9 mouse cellular contexts compared by ENCODE assay signal in the genomic region with DNA sequence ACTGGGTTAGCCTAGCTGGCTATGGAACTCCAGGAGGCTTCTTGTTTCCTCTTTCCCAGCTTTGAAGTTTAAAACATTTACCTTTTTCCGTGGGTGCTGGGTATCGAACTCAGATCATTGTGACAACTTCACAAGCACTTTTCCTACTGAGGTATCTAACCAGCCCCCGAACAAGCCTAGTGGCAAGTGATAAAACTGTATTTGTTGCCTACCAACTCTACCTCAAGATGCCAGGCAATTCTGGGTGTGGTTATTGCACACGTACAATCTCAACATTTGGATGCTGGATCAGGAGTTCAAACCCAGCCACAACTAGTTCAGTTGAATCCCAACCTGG. TPM values are rescaled to one million over a fixed set of nuclear protein-coding genes. Genes with fewer than 3 reads are reported as not detected.
DNase-seq lines count a peak whose midpoint lies in the region; ATAC-seq and TF ChIP-seq lines count a peak whose summit lies in the region.
"Had no signal": no experiment of that assay in that cellular context is flagged by ENCODE, and none has a peak within 500 bp of the region (broad histone marks: within the 10 kb centered on the region; RNA-seq: fewer than 3 reads in every experiment).

No protein-coding gene starts in this region.

- no peak for TF ChIP-seq CTCF in liver, adult 2 months (IDR thresholded peaks at IDR 0.05; ENCODE audit: low read depth, low read length)

- no peak overlapping the region for H3K4me3 ChIP-seq in liver, adult 2 months (ENCODE audit: insufficient read depth, low read depth, low read length)
- no peak overlapping the region; the same call in 1 of the 2 replicates for H3K4me3 ChIP-seq in hindbrain, embryonic 13.5 days
- no peak overlapping the region for H3K4me3 ChIP-seq in midbrain, embryonic 15.5 days

- WGBS in liver, adult 2 months = 66% methylated on average over 4 of the region's 4 CpGs
- WGBS in hindbrain, embryonic 13.5 days = 93% methylated on average over 4 of the region's 4 CpGs
- WGBS in midbrain, embryonic 15.5 days = 92% methylated on average over 4 of the region's 4 CpGs

- H3K27me3 ChIP-seq in liver, adult 2 months (ENCODE audit: control insufficient read depth, insufficient read depth, low read length) = no peaks in the 10 kb centered on the region
- no peaks in the 10 kb centered on the region for H3K27me3 ChIP-seq in hindbrain, embryonic 13.5 days
- H3K27me3 ChIP-seq in midbrain, embryonic 15.5 days (replicated peaks) = no peaks in the 10 kb centered on the region
- H3K27me3 ChIP-seq: limb, embryonic 12.5 days had no signal

- H3K4me1 ChIP-seq in liver, adult 2 months (ENCODE audit: control insufficient read depth, insufficient read depth, low read length) = peaks cover 30% of the 10 kb centered on the region
- peaks cover 35% of the 10 kb centered on the region for H3K4me1 ChIP-seq in hindbrain, embryonic 13.5 days (replicated peaks)
- H3K4me1 ChIP-seq in midbrain, embryonic 15.5 days = peaks cover 25% of the 10 kb centered on the region

- no peaks in the 10 kb centered on the region for H3K36me3 ChIP-seq in liver, adult 2 months (ENCODE audit: control insufficient read depth, insufficient read depth, low read length)
- no peaks in the 10 kb centered on the region for H3K36me3 ChIP-seq in hindbrain, embryonic 13.5 days
- H3K36me3 ChIP-seq in midbrain, embryonic 15.5 days (replicated peaks) = no peaks in the 10 kb centered on the region
- H3K36me3 ChIP-seq: limb, embryonic 12.5 days had no signal

- H3K79me2 ChIP-seq in liver, adult 2 months (ENCODE audit: control insufficient read depth, insufficient read depth, low read length) = 0 out of 2 replicates have a peak, but pooled peaks cover 6% of the 10 kb centered on the region

- peak overlapping the region; percentile 62 for H3K27ac ChIP-seq in liver, adult 2 months (replicated peaks; ENCODE audit: insufficient read depth, low read depth, low read length)
- H3K27ac ChIP-seq in hindbrain, embryonic 13.5 days = peak overlapping the region; percentile 94; the same call in 1 of the 2 replicates
- H3K27ac ChIP-seq in midbrain, embryonic 15.5 days = peak overlapping the region; percentile 88; the same call in 1 of the 2 replicates

- no peak for TF ChIP-seq POLR2A in liver, adult 2 months (IDR thresholded peaks at IDR 0.05; ENCODE audit: extremely low read depth, insufficient read depth, low read length)

- H3K4me2 ChIP-seq in hindbrain, embryonic 13.5 days = peak overlapping the region; percentile 80; the same call in 1 of the 2 replicates
- peak overlapping the region; percentile 86; the same call in 1 of the 2 replicates for H3K4me2 ChIP-seq in midbrain, embryonic 15.5 days

- H3K9me3 ChIP-seq in hindbrain, embryonic 13.5 days = no peaks in the 10 kb centered on the region
- H3K9me3 ChIP-seq in midbrain, embryonic 15.5 days = no peaks in the 10 kb centered on the region
- H3K9me3 ChIP-seq: limb, embryonic 12.5 days had no signal

- intact Hi-C loops in left cerebral cortex, postnatal 14 days (cut with DNase I) = no loop called here

- no peak overlapping the region for H3K9ac ChIP-seq in liver, adult 2 months (ENCODE audit: low read depth, low read length)
- 0 out of 2 replicates have a peak overlapping the region, but pooled peaks have one; percentile 15 for H3K9ac ChIP-seq in hindbrain, embryonic 13.5 days
- no peak overlapping the region for H3K9ac ChIP-seq in midbrain, embryonic 15.5 days
- H3K9ac ChIP-seq: limb, embryonic 12.5 days had no signal

- ATAC-seq in hindbrain, embryonic 13.5 days (ENCODE audit: low FRiP score) = no peak
- no peak for ATAC-seq in midbrain, embryonic 15.5 days (replicated peaks)

- no peak for DNase-seq in liver, adult 2 months (ENCODE audit: extremely low read depth, low read depth, low spot score)
- DNase-seq in liver = no peak
- peak; percentile 54 for DNase-seq in T-cell, adult 2 months (ENCODE audit: low spot score)
- no peak for DNase-seq in left cerebral cortex, postnatal 14 days (ENCODE audit: low spot score in 2 of 2)
- DNase-seq in spleen, postnatal 36 days (ENCODE audit: low spot score in 2 of 2) = no peak
- DNase-seq: gastrocnemius, postnatal 10 days had no signal

RNA-seq across cellular contexts. Expression of a gene that starts 0.7 kb away (rescaled TPM):
- total RNA-seq in liver, adult 2 months (2014; rRNA removed) = 16.3 and 29.3 TPM in 2 replicates
- 24.5 and 25.1 TPM in 2 replicates for polyA plus RNA-seq in liver, adult 2 months (2012; rRNA removed)
- 34.5 and 35.5 TPM in 2 replicates for polyA plus RNA-seq in hindbrain, embryonic 13.5 days (2015; fragmentation: Nextera tagmentation; extraction: Ambion mirVana)
- polyA plus RNA-seq in midbrain, embryonic 15.5 days (2015; fragmentation: Nextera tagmentation; extraction: Ambion mirVana) = 29.2 and 37.1 TPM in 2 replicates
- 10 to 100 TPM; 21.5 to 23.0 TPM for total RNA-seq in left cerebral cortex, postnatal 14 days (2021)

RNA-seq across cellular contexts. Expression of a gene that starts 17.5 kb away (rescaled TPM):
- 8.5 and 10.8 TPM in 2 replicates for total RNA-seq in liver, adult 2 months (2014; rRNA removed)
- polyA plus RNA-seq in liver, adult 2 months (2012; rRNA removed) = 0.75 and 0.89 TPM in 2 replicates
- polyA plus RNA-seq in hindbrain, embryonic 13.5 days (2015; fragmentation: Nextera tagmentation; extraction: Ambion mirVana) = 0.83 and 0.84 TPM in 2 replicates
- 0.80 and 1.0 TPM in 2 replicates for polyA plus RNA-seq in midbrain, embryonic 15.5 days (2015; fragmentation: Nextera tagmentation; extraction: Ambion mirVana)
- total RNA-seq in left cerebral cortex, postnatal 14 days (2021) = 1 to 10 TPM; 1.4 to 2.6 TPM

RNA-seq across cellular contexts. Expression of a gene that starts 43.6 kb away (rescaled TPM):
- total RNA-seq in liver, adult 2 months (2014; rRNA removed) = 0.20 TPM in 1 of 2 replicates, not detected in the other
- 0.31 and 0.51 TPM in 2 replicates for polyA plus RNA-seq in liver, adult 2 months (2012; rRNA removed)
- 1.7 and 2.8 TPM in 2 replicates for polyA plus RNA-seq in hindbrain, embryonic 13.5 days (2015; fragmentation: Nextera tagmentation; extraction: Ambion mirVana)
- polyA plus RNA-seq in midbrain, embryonic 15.5 days (2015; fragmentation: Nextera tagmentation; extraction: Ambion mirVana) = 2.6 and 3.1 TPM in 2 replicates
- 1 to 10 TPM; 3.3 to 7.0 TPM for total RNA-seq in left cerebral cortex, postnatal 14 days (2021)
